7 mouse cellular contexts compared by ENCODE assay signal in the genomic region with DNA sequence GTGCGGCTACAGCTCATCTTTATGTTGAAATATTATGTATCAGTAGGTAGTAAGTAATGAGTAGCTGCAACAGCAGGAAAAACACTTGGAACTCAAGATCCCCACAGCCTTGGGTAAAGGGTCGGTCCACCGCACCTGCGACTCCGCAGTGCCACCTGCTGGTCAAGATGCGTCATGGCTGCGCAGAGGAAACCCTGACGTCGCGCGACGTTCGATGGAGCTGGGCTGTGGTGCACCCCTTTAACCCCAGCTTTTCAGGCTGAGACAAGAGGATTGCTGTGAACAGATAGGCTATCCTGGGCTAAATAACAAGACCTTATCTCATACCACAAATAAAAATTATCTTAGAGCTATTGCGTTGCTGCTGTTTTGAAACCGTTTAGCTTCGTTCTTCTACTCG. TPM values are rescaled to one million over a fixed set of nuclear protein-coding genes. Genes with fewer than 3 reads are reported as not detected.
DNase-seq lines count a peak whose midpoint lies in the region; ATAC-seq and TF ChIP-seq lines count a peak whose summit lies in the region.

No protein-coding gene starts in this region.

- H3K36me3 ChIP-seq in intestine, postnatal 0 days (ENCODE audit: control insufficient read depth, insufficient read depth), result peaks cover 2% of the 10 kb centered on the region; the same call in 1 of the 2 replicates
- H3K36me3 ChIP-seq in limb, embryonic 12.5 days, result peaks cover 13% of the 10 kb centered on the region
- peaks cover 14% of the 10 kb centered on the region for H3K36me3 ChIP-seq in midbrain, embryonic 14.5 days (ENCODE audit: control insufficient read depth, insufficient read depth, low read length)

- DNase-seq in adrenal gland, postnatal 10 days, result peak; percentile 87
- DNase-seq in embryo, embryonic 9.5 days (ENCODE audit: extremely low spot score), result peak; percentile 83
- peak; percentile 94 for DNase-seq in midbrain, embryonic 14.5 days
- DNase-seq in spleen, adult 18-20 months, result peak; percentile 54 to 70

- 5% methylated on average over 17 of the region's 17 CpGs for WGBS in intestine, postnatal 0 days
- WGBS in limb, embryonic 12.5 days, result 8% methylated on average over 17 of the region's 17 CpGs
- whole genome bisulfite sequencing in midbrain, embryonic 14.5 days, result 8% methylated on average over 17 of the region's 17 CpGs

- ATAC-seq in granulocyte monocyte progenitor cell, adult 5-6 weeks (replicated peaks; ENCODE audit: poor library complexity, severe bottlenecking), result peak; percentile 58
- peak; percentile 61 for ATAC-seq in intestine, postnatal 0 days
- ATAC-seq in limb, embryonic 12.5 days (ENCODE audit: insufficient number of reproducible peaks, insufficient read depth, low FRiP score, low TSS enrichment, low read depth), result peak; percentile 68
- ATAC-seq in midbrain, embryonic 14.5 days (ENCODE audit: low FRiP score, low TSS enrichment), result peak; percentile 72

- TF ChIP-seq CTCF in intestine, postnatal 0 days (IDR thresholded peaks at IDR 0.05; ENCODE audit: low read depth), result peak; percentile 100

- peaks cover 8% of the 10 kb centered on the region for H3K4me1 ChIP-seq in intestine, postnatal 0 days (replicated peaks; ENCODE audit: control insufficient read depth, insufficient read depth, low read length)
- peaks cover 14% of the 10 kb centered on the region for H3K4me1 ChIP-seq in limb, embryonic 12.5 days (replicated peaks)
- H3K4me1 ChIP-seq in midbrain, embryonic 14.5 days (ENCODE audit: control insufficient read depth, insufficient read depth, low read length), result peaks cover 4% of the 10 kb centered on the region; the same call in 1 of the 2 replicates

- peak overlapping the region; percentile 60 for H3K4me2 ChIP-seq in intestine, postnatal 0 days (replicated peaks; ENCODE audit: low read depth)
- peak overlapping the region; percentile 76 for H3K4me2 ChIP-seq in limb, embryonic 12.5 days
- peak overlapping the region; percentile 72 for H3K4me2 ChIP-seq in midbrain, embryonic 14.5 days (ENCODE audit: low read length)

- no peak overlapping the region for H3K27ac ChIP-seq in intestine, postnatal 0 days (ENCODE audit: low read depth, low read length)
- no peak overlapping the region for H3K27ac ChIP-seq in limb, embryonic 12.5 days
- 0 out of 2 replicates have a peak overlapping the region, but pooled peaks have one; percentile 74 for H3K27ac ChIP-seq in midbrain, embryonic 14.5 days (replicated peaks; ENCODE audit: low read depth, low read length)

- H3K9me3 ChIP-seq in intestine, postnatal 0 days (ENCODE audit: control insufficient read depth), result no peaks in the 10 kb centered on the region
- no peaks in the 10 kb centered on the region for H3K9me3 ChIP-seq in limb, embryonic 12.5 days
- H3K9me3 ChIP-seq in midbrain, embryonic 14.5 days (ENCODE audit: control insufficient read depth, low read length), result no peaks in the 10 kb centered on the region

- H3K27me3 ChIP-seq in intestine, postnatal 0 days (replicated peaks; ENCODE audit: control insufficient read depth, insufficient read depth, low read length), result no peaks in the 10 kb centered on the region
- no peaks in the 10 kb centered on the region for H3K27me3 ChIP-seq in limb, embryonic 12.5 days
- no peaks in the 10 kb centered on the region for H3K27me3 ChIP-seq in midbrain, embryonic 14.5 days (ENCODE audit: control insufficient read depth, insufficient read depth, low read length)

- peak overlapping the region; percentile 42; the same call in 1 of the 2 replicates for H3K4me3 ChIP-seq in intestine, postnatal 0 days (ENCODE audit: low read depth, low read length)
- H3K4me3 ChIP-seq in limb, embryonic 12.5 days (replicated peaks), result peak overlapping the region; percentile 60
- peak overlapping the region; percentile 55 for H3K4me3 ChIP-seq in midbrain, embryonic 14.5 days (replicated peaks; ENCODE audit: low read depth, low read length)

- H3K9ac ChIP-seq in intestine, postnatal 0 days (ENCODE audit: low read depth, low read length), result no peak overlapping the region
- H3K9ac ChIP-seq in limb, embryonic 12.5 days (replicated peaks), result no peak overlapping the region
- H3K9ac ChIP-seq in midbrain, embryonic 14.5 days (replicated peaks; ENCODE audit: low read length), result no peak overlapping the region

RNA-seq across cellular contexts. Expression of gene Prr3, which starts 13.6 kb away (rescaled TPM):
- 10 to 100 TPM; 16.7 to 28.8 TPM for total RNA-seq in adrenal gland, postnatal 10 days (2021)
- 38.2 and 59.1 TPM in 2 replicates for total RNA-seq in granulocyte monocyte progenitor cell, adult 5-6 weeks (2014; fragmentation: Nextera tagmentation)
- total RNA-seq in granulocyte monocyte progenitor cell, adult 5-6 weeks (2017), result 15.0 and 16.4 TPM in 2 replicates
- 9.4 and 9.6 TPM in 2 replicates for polyA plus RNA-seq in intestine, postnatal 0 days (2015; fragmentation: Nextera tagmentation; extraction: Ambion mirVana)
- 39.0 and 46.2 TPM in 2 replicates for polyA plus RNA-seq in limb, embryonic 12.5 days (2016; fragmentation: Nextera tagmentation; extraction: Ambion mirVana)
- polyA plus RNA-seq in midbrain, embryonic 14.5 days (2014; fragmentation: Nextera tagmentation; extraction: Ambion mirVana), result 80.3 and 87.3 TPM in 2 replicates

RNA-seq across cellular contexts. Expression of gene Gnl1, which starts 14.0 kb away (rescaled TPM):
- 10 to 100 TPM; 41.5 to 42.9 TPM for total RNA-seq in adrenal gland, postnatal 10 days (2021)
- total RNA-seq in granulocyte monocyte progenitor cell, adult 5-6 weeks (2014; fragmentation: Nextera tagmentation), result 21.5 and 21.7 TPM in 2 replicates
- 18.3 and 20.9 TPM in 2 replicates for total RNA-seq in granulocyte monocyte progenitor cell, adult 5-6 weeks (2017)
- 29.4 and 33.9 TPM in 2 replicates for polyA plus RNA-seq in intestine, postnatal 0 days (2015; fragmentation: Nextera tagmentation; extraction: Ambion mirVana)
- polyA plus RNA-seq in limb, embryonic 12.5 days (2016; fragmentation: Nextera tagmentation; extraction: Ambion mirVana), result 59.2 and 59.7 TPM in 2 replicates
- polyA plus RNA-seq in midbrain, embryonic 14.5 days (2014; fragmentation: Nextera tagmentation; extraction: Ambion mirVana), result 42.4 and 49.6 TPM in 2 replicates

RNA-seq across cellular contexts. Expression of gene Abcf1, which starts 24.1 kb away (rescaled TPM):
- 10 to 100 TPM; 72.7 to 78.3 TPM for total RNA-seq in adrenal gland, postnatal 10 days (2021)
- total RNA-seq in granulocyte monocyte progenitor cell, adult 5-6 weeks (2014; fragmentation: Nextera tagmentation), result 74.4 and 92.3 TPM in 2 replicates
- 165 and 231 TPM in 2 replicates for total RNA-seq in granulocyte monocyte progenitor cell, adult 5-6 weeks (2017)
- polyA plus RNA-seq in intestine, postnatal 0 days (2015; fragmentation: Nextera tagmentation; extraction: Ambion mirVana), result 84.1 and 91.1 TPM in 2 replicates
- polyA plus RNA-seq in limb, embryonic 12.5 days (2016; fragmentation: Nextera tagmentation; extraction: Ambion mirVana), result 102 and 107 TPM in 2 replicates
- 64.9 and 82.4 TPM in 2 replicates for polyA plus RNA-seq in midbrain, embryonic 14.5 days (2014; fragmentation: Nextera tagmentation; extraction: Ambion mirVana)

RNA-seq across cellular contexts. Expression of gene H2-T24, which starts 26.7 kb away (rescaled TPM):
- 1 to 10 TPM; 2.9 to 3.9 TPM for total RNA-seq in adrenal gland, postnatal 10 days (2021)
- 2.1 and 4.6 TPM in 2 replicates for total RNA-seq in granulocyte monocyte progenitor cell, adult 5-6 weeks (2014; fragmentation: Nextera tagmentation)
- total RNA-seq in granulocyte monocyte progenitor cell, adult 5-6 weeks (2017), result 7.8 and 8.8 TPM in 2 replicates
- 1.4 and 1.5 TPM in 2 replicates for polyA plus RNA-seq in intestine, postnatal 0 days (2015; fragmentation: Nextera tagmentation; extraction: Ambion mirVana)
- polyA plus RNA-seq in limb, embryonic 12.5 days (2016; fragmentation: Nextera tagmentation; extraction: Ambion mirVana), result 3.0 and 3.2 TPM in 2 replicates
- polyA plus RNA-seq in midbrain, embryonic 14.5 days (2014; fragmentation: Nextera tagmentation; extraction: Ambion mirVana), result 7.4 and 9.8 TPM in 2 replicates

RNA-seq across cellular contexts. Expression of gene H2-T23, which starts 39.0 kb away (rescaled TPM):
- 10 to 100 TPM; 55.7 to 82.7 TPM for total RNA-seq in adrenal gland, postnatal 10 days (2021)
- total RNA-seq in granulocyte monocyte progenitor cell, adult 5-6 weeks (2014; fragmentation: Nextera tagmentation), result 49.1 and 55.7 TPM in 2 replicates
- total RNA-seq in granulocyte monocyte progenitor cell, adult 5-6 weeks (2017), result 48.6 and 62.5 TPM in 2 replicates
- polyA plus RNA-seq in intestine, postnatal 0 days (2015; fragmentation: Nextera tagmentation; extraction: Ambion mirVana), result 68.3 and 71.7 TPM in 2 replicates
- 4.2 and 6.4 TPM in 2 replicates for polyA plus RNA-seq in limb, embryonic 12.5 days (2016; fragmentation: Nextera tagmentation; extraction: Ambion mirVana)
- 4.4 TPM in 2 replicates for polyA plus RNA-seq in midbrain, embryonic 14.5 days (2014; fragmentation: Nextera tagmentation; extraction: Ambion mirVana)
